9 mouse cellular contexts compared by ENCODE assay signal in the genomic region with DNA sequence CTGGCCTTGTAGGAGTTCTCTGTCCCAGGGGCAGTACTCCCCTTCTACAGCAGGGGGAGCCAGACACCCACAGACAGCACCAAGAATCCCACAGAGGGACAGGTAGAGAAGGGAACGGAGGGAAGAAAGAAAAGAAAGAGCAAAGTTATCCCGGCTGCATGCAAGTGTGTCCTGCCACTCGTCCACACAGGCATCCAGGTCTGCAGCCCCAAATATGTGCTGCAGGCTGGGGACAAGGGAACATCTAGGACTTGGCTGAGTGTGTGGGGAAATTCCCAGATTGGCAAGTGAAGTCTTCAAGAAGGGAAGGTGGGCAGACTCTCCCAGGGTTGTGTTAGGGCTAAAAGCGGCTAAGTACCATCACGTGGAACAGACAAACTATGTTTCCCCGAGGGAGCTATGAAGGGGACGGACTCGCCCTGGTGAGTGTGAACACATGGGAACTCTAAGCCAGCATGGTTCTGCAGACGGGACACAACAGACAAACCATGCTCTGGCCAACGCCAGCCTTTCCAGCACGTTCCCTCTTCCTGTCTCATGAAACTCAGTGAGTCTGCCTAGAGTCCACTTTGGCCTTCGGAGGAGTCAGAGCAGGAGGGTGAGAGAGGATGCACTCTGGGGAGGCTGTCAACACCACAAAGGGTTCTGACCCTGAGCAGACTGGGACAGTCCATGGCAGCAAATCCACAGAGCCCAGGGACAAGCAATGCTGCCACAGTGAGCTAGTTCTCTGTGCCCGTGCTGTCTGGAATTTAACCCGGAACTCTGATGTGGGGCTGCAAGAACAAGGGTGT. TPM values are rescaled to one million over a fixed set of nuclear protein-coding genes. Genes with fewer than 3 reads are reported as not detected.
DNase-seq lines count a peak whose midpoint lies in the region; ATAC-seq and TF ChIP-seq lines count a peak whose summit lies in the region.
"Had no signal": no experiment of that assay in that cellular context is flagged by ENCODE, and none has a peak within 500 bp of the region (broad histone marks: within the 10 kb centered on the region; RNA-seq: fewer than 3 reads in every experiment).

No protein-coding gene starts in this region.

- H3K4me2 ChIP-seq in heart, embryonic 14.5 days (ENCODE audit: low read length), result no peak overlapping the region
- H3K4me2 ChIP-seq in kidney, postnatal 0 days (ENCODE audit: low read length), result no peak overlapping the region
- H3K4me2 ChIP-seq: embryonic facial prominence, embryonic 12.5 days had no signal

- peaks cover 2% of the 10 kb centered on the region; the same call in 1 of the 2 replicates for H3K4me1 ChIP-seq in forebrain, embryonic 10.5 days
- H3K4me1 ChIP-seq in heart, embryonic 14.5 days (ENCODE audit: control insufficient read depth in 2 of 2, insufficient read depth in 2 of 2, low read length in 2 of 2), result peaks cover 0 to 2% of the 10 kb centered on the region in 2 experiments; a peak in 1 of 4 replicates
- H3K4me1 ChIP-seq in kidney, postnatal 0 days (replicated peaks; ENCODE audit: insufficient read depth, low read length), result no peaks in the 10 kb centered on the region
- no peaks in the 10 kb centered on the region for H3K4me1 ChIP-seq in liver, adult 2 months (ENCODE audit: control insufficient read depth, insufficient read depth, low read length)
- H3K4me1 ChIP-seq: embryonic facial prominence, embryonic 12.5 days had no signal

- peak; percentile 68 for DNase-seq in CD4-positive helper T cell, adult 2 months (ENCODE audit: low read depth, low spot score)
- peak; percentile 85 for DNase-seq in brain, embryonic 14.5 days (ENCODE audit: low read depth)
- DNase-seq in forebrain, embryonic 10.5 days (ENCODE audit: extremely low spot score, low spot score), result peak; percentile 80
- peak; percentile 85 for DNase-seq in kidney, postnatal 0 days (ENCODE audit: low spot score)
- peak; percentile 41 for DNase-seq in liver, adult 2 months (ENCODE audit: extremely low read depth, low read depth, low spot score)
- DNase-seq in natural killer cell, adult 2 months (ENCODE audit: low spot score in 2 of 2), result peak; percentile 68 to 77
- peak; percentile 85 for DNase-seq in splenic B cell, adult 2 months (ENCODE audit: low read depth, low spot score)

- H3K4me3 ChIP-seq in forebrain, embryonic 10.5 days, result no peak overlapping the region
- H3K4me3 ChIP-seq in heart, embryonic 14.5 days (ENCODE audit: control insufficient read depth in 1 of 2, insufficient read depth in 1 of 2, low read depth in 1 of 2, low read length in 2 of 2), result no peak overlapping the region
- H3K4me3 ChIP-seq in kidney, postnatal 0 days (replicated peaks; ENCODE audit: low read depth, low read length), result no peak overlapping the region
- H3K4me3 ChIP-seq in liver, adult 2 months (ENCODE audit: insufficient read depth, low read depth, low read length), result no peak overlapping the region
- H3K4me3 ChIP-seq: embryonic facial prominence, embryonic 12.5 days had no signal

- no peak for TF ChIP-seq POLR2A in brain, embryonic 14.5 days (IDR thresholded peaks at IDR 0.05; ENCODE audit: borderline replicate concordance, extremely low read depth, insufficient read depth, insufficient read length, poor library complexity, severe bottlenecking)
- no peak for TF ChIP-seq POLR2A in liver, adult 2 months (IDR thresholded peaks at IDR 0.05; ENCODE audit: extremely low read depth, insufficient read depth, low read length)

- H3K27ac ChIP-seq in forebrain, embryonic 10.5 days, result no peak overlapping the region
- H3K27ac ChIP-seq in heart, embryonic 14.5 days (replicated peaks in 1 of 2; ENCODE audit: control insufficient read depth in 1 of 2, insufficient read depth in 1 of 2, low read depth in 2 of 2, low read length in 2 of 2), result no peak overlapping the region
- H3K27ac ChIP-seq in kidney, postnatal 0 days, result no peak overlapping the region
- no peak overlapping the region for H3K27ac ChIP-seq in liver, adult 2 months (replicated peaks; ENCODE audit: insufficient read depth, low read depth, low read length)
- H3K27ac ChIP-seq: embryonic facial prominence, embryonic 12.5 days had no signal

- H3K79me2 ChIP-seq in liver, adult 2 months (ENCODE audit: control insufficient read depth, insufficient read depth, low read length), result no peaks in the 10 kb centered on the region

- 70% methylated on average over 14 of the region's 14 CpGs for WGBS in forebrain, embryonic 10.5 days
- WGBS in heart, embryonic 14.5 days, result 43% methylated on average over 14 of the region's 14 CpGs
- WGBS in kidney, postnatal 0 days, result 63% methylated on average over 14 of the region's 14 CpGs
- WGBS in liver, adult 2 months, result 62% methylated on average over 14 of the region's 14 CpGs

- peaks cover 18% of the 10 kb centered on the region for H3K36me3 ChIP-seq in forebrain, embryonic 10.5 days (replicated peaks)
- H3K36me3 ChIP-seq in heart, embryonic 14.5 days (ENCODE audit: control insufficient read depth, insufficient read depth, low read length), result peaks cover 56% of the 10 kb centered on the region
- 0 out of 2 replicates have a peak, but pooled peaks cover 10% of the 10 kb centered on the region for H3K36me3 ChIP-seq in kidney, postnatal 0 days (ENCODE audit: insufficient read depth, low read length)
- H3K36me3 ChIP-seq in liver, adult 2 months (ENCODE audit: control insufficient read depth, insufficient read depth, low read length), result peaks cover 3% of the 10 kb centered on the region; the same call in 1 of the 2 replicates
- H3K36me3 ChIP-seq in splenic B cell, adult 2 months (ENCODE audit: control insufficient read depth, insufficient read depth, low read length, poor library complexity, severe bottlenecking), result peaks cover 2% of the 10 kb centered on the region

- no peak overlapping the region for H3K9ac ChIP-seq in heart, embryonic 14.5 days (ENCODE audit: low read length)
- H3K9ac ChIP-seq in kidney, postnatal 0 days (ENCODE audit: low read depth, low read length), result no peak overlapping the region
- no peak overlapping the region for H3K9ac ChIP-seq in liver, adult 2 months (ENCODE audit: low read depth, low read length)
- H3K9ac ChIP-seq: embryonic facial prominence, embryonic 12.5 days had no signal

- 0 out of 2 replicates have a peak, but pooled peaks have one; percentile 17 for ATAC-seq in heart, embryonic 14.5 days (ENCODE audit: insufficient number of reproducible peaks, insufficient read depth, low FRiP score, low read depth)
- peak; percentile 34 for ATAC-seq in kidney, postnatal 0 days (replicated peaks; ENCODE audit: low FRiP score, low read depth)

- H3K27me3 ChIP-seq in forebrain, embryonic 10.5 days (ENCODE audit: poor library complexity, severe bottlenecking), result no peaks in the 10 kb centered on the region
- no peaks in the 10 kb centered on the region for H3K27me3 ChIP-seq in heart, embryonic 14.5 days (ENCODE audit: control insufficient read depth, insufficient read depth, low read length)
- H3K27me3 ChIP-seq in kidney, postnatal 0 days (ENCODE audit: insufficient read depth, low read length), result no peaks in the 10 kb centered on the region
- no peaks in the 10 kb centered on the region for H3K27me3 ChIP-seq in liver, adult 2 months (ENCODE audit: control insufficient read depth, insufficient read depth, low read length)
- H3K27me3 ChIP-seq in splenic B cell, adult 2 months (ENCODE audit: control insufficient read depth, insufficient read depth, low read length, poor library complexity, severe bottlenecking), result no peaks in the 10 kb centered on the region
- H3K27me3 ChIP-seq: embryonic facial prominence, embryonic 12.5 days had no signal

- no peaks in the 10 kb centered on the region for H3K9me3 ChIP-seq in forebrain, embryonic 10.5 days
- no peaks in the 10 kb centered on the region for H3K9me3 ChIP-seq in heart, embryonic 14.5 days (ENCODE audit: control insufficient read depth, low read length)
- no peaks in the 10 kb centered on the region for H3K9me3 ChIP-seq in kidney, postnatal 0 days (replicated peaks; ENCODE audit: low read length)
- H3K9me3 ChIP-seq: embryonic facial prominence, embryonic 12.5 days had no signal

- TF ChIP-seq CTCF in brain, embryonic 14.5 days (IDR thresholded peaks at IDR 0.05; ENCODE audit: borderline replicate concordance, extremely low read depth, insufficient read depth, insufficient read length), result peak; percentile 95
- peak; percentile 98 for TF ChIP-seq CTCF in kidney, postnatal 0 days (IDR thresholded peaks at IDR 0.05; ENCODE audit: low read depth)
- peak; percentile 98 for TF ChIP-seq CTCF in liver, adult 2 months (IDR thresholded peaks at IDR 0.05; ENCODE audit: low read depth, low read length)

RNA-seq across cellular contexts. Expression of a gene that starts 55.3 kb away (rescaled TPM):
- 23.3 and 23.6 TPM in 2 replicates for polyA plus RNA-seq in brain, embryonic 14.5 days (2012; rRNA removed)
- polyA plus RNA-seq in forebrain, embryonic 10.5 days (2016; fragmentation: Nextera tagmentation; extraction: Ambion mirVana), result 17.3 and 19.3 TPM in 2 replicates
- 8.0 and 9.1 TPM in 2 replicates for polyA plus RNA-seq in heart, embryonic 14.5 days (2014; fragmentation: Nextera tagmentation; extraction: Ambion mirVana)
- 34.2 and 35.8 TPM in 2 replicates for polyA plus RNA-seq in kidney, postnatal 0 days (2015; fragmentation: Nextera tagmentation; extraction: Ambion mirVana)
- total RNA-seq in liver, adult 2 months (2014; rRNA removed), result 13.9 and 16.8 TPM in 2 replicates
- 6.1 and 6.9 TPM in 2 replicates for polyA plus RNA-seq in liver, adult 2 months (2012; rRNA removed)
